Comparison of ENCODE assay signal across 26 mouse cellular contexts in genomic region chr2:45749379-45749778, GRCm38 (mm10).
DNase-seq lines count a peak whose midpoint lies in the region; ATAC-seq and TF ChIP-seq lines count a peak whose summit lies in the region.
"Had no signal": no experiment of that assay in that cellular context is flagged by ENCODE, and none has a peak within 500 bp of the region (broad histone marks: within the 10 kb centered on the region; RNA-seq: fewer than 3 reads in every experiment).

No protein-coding gene starts in this region.

- DNase-seq in lung, adult 18-20 months = no peak
- peak; percentile 15 for DNase-seq in Muller cell, postnatal 12 days (ENCODE audit: inconsistent ontology term)
- peak; percentile 12 for DNase-seq in Patski (ENCODE audit: low read depth, low spot score)
- DNase-seq in cerebellum, adult 9-10 months = no peak
- no peak for DNase-seq in kidney, adult 11 months
- no peak for DNase-seq in urinary bladder, postnatal 25 days (ENCODE audit: low spot score)
- DNase-seq: adrenal gland, adult 2 months; adrenal gland, postnatal 10 days; adrenal gland, postnatal 25 days; B cell, adult 2 months; cerebellum, adult 11 months; cerebellum, adult 18-20 months; cerebellum, adult 8-10 months; cerebellum, postnatal 10 days; cerebellum, postnatal 25 days had no signal

- no peaks in the 10 kb centered on the region for H3K4me1 ChIP-seq in lung, embryonic 16.5 days (replicated peaks; ENCODE audit: control insufficient read depth, insufficient read depth, low read length)
- H3K4me1 ChIP-seq: embryonic facial prominence, embryonic 10.5 days; embryonic facial prominence, embryonic 12.5 days; forebrain, embryonic 10.5 days; forebrain, embryonic 12.5 days had no signal

- no peak for ATAC-seq in lung, embryonic 16.5 days (ENCODE audit: low read depth)
- ATAC-seq in Patski = peak; percentile 79
- ATAC-seq: CD4-positive, CD25-positive, alpha-beta regulatory T cell, adult 4 months; forebrain, embryonic 14.5 days; forebrain, embryonic 16.5 days had no signal

- H3K9ac ChIP-seq in lung, embryonic 16.5 days (ENCODE audit: low read length) = no peak overlapping the region
- H3K9ac ChIP-seq: embryonic facial prominence, embryonic 12.5 days; forebrain, embryonic 12.5 days had no signal

- H3K36me3 ChIP-seq in lung, embryonic 16.5 days (ENCODE audit: control insufficient read depth, insufficient read depth, low read length) = no peaks in the 10 kb centered on the region
- H3K36me3 ChIP-seq: embryonic facial prominence, embryonic 10.5 days; embryonic facial prominence, embryonic 12.5 days; forebrain, embryonic 10.5 days; forebrain, embryonic 12.5 days; G1E had no signal

- in situ Hi-C loops in Patski (cut with MboI; ENCODE audit: low pct_unique_long_range_greater_than_20kb) = no loop called here

- POLR2A ChIA-PET in Patski (lab: Charles Lee) = no interaction called here

- no peak for TF ChIP-seq CTCF in Patski (IDR thresholded peaks at IDR 0.05)

- CTCF ChIA-PET in Patski (lab: Charles Lee) = no interaction called here

- 61% methylated on average over 2 of the region's 2 CpGs for WGBS in lung, embryonic 16.5 days

- no peaks in the 10 kb centered on the region for H3K9me3 ChIP-seq in lung, embryonic 16.5 days (ENCODE audit: control insufficient read depth, low read length)
- H3K9me3 ChIP-seq: embryonic facial prominence, embryonic 10.5 days; embryonic facial prominence, embryonic 12.5 days; forebrain, embryonic 10.5 days; forebrain, embryonic 12.5 days; G1E had no signal

- no peak overlapping the region for H3K4me2 ChIP-seq in lung, embryonic 16.5 days (ENCODE audit: low read depth, low read length)
- H3K4me2 ChIP-seq: embryonic facial prominence, embryonic 12.5 days; forebrain, embryonic 12.5 days had no signal

- H3K4me3 ChIP-seq in lung, embryonic 16.5 days (ENCODE audit: low read length) = no peak overlapping the region
- H3K4me3 ChIP-seq: embryonic facial prominence, embryonic 10.5 days; embryonic facial prominence, embryonic 12.5 days; erythroblast, embryonic 14.5 days; forebrain, embryonic 10.5 days; forebrain, embryonic 12.5 days had no signal

- no peaks in the 10 kb centered on the region for H3K27me3 ChIP-seq in lung, embryonic 16.5 days (ENCODE audit: control insufficient read depth, insufficient read depth, low read depth, low read length)
- H3K27me3 ChIP-seq in Patski = no peaks in the 10 kb centered on the region
- H3K27me3 ChIP-seq: CH12.LX; embryonic facial prominence, embryonic 12.5 days; forebrain, embryonic 12.5 days had no signal

- 0 out of 2 replicates have a peak overlapping the region, but pooled peaks have one; percentile 20 for H3K27ac ChIP-seq in lung, embryonic 16.5 days (ENCODE audit: low read length)
- H3K27ac ChIP-seq: embryonic facial prominence, embryonic 10.5 days; embryonic facial prominence, embryonic 12.5 days; forebrain, embryonic 10.5 days; forebrain, embryonic 12.5 days had no signal

Comparison
In these comparisons a context has a peak if more than half of its experiments do, and no peak if none do; other contexts are left out.
1. DNase-seq: peak in Muller cell, postnatal 12 days (single experiment) and Patski (single experiment); none in lung, adult 18-20 months (0 of 2), cerebellum, adult 9-10 months (single experiment), kidney, adult 11 months (single experiment) and urinary bladder, postnatal 25 days (single experiment).